Mouse (Mus musculus): ENCODE measurements around the gene St3gal4.

The St3gal4 gene

DNA sequence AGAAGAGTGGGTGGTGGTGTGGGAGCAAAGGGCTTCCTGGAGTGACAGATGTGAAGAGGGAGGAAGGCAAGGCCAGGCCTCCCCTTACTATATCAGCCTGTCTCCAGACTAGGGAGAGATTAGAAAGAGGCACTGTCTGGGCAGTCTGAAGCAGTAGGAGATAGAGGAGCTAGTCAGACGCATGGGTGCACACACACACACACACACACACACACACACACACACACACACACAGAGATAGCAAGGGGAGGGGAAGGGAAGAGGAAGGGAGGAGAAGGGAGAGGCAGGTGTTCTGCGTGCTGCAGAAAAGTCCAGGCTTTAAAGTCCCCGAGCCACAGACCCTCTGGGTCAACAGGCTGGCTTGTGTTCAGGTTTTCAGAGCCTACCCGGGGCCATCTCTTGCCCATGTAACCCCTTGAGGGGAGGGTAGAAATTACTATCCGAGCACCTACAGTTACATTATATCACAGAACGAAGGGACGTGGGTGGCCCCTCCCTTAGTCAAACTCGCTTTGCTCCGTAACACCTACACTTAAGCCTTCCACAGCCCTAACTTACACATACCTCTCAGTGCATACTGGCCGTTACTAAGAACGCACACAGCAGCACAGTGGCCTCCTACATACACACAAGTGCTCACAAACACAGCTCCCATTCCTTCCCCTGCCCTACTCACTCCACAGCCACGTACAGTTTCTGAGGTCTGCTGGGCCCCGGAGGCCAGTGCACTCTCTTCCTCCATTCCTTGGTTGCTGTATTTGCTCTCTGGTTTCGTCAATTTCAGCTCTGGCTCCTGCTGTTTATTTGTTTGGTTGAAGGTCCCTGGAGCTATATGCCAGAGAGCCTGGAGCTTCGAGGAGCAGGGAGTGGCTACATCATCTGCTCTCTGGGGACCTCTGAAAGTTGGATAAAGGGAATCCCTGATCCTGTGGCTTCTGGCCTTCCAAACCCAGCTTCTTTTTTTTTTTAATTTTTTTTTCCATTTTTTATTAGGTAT, 12.9 kb downstream of the St3gal4 start:
- no peak for DNase-seq (ENCODE audit: low read depth, low spot score)

DNA sequence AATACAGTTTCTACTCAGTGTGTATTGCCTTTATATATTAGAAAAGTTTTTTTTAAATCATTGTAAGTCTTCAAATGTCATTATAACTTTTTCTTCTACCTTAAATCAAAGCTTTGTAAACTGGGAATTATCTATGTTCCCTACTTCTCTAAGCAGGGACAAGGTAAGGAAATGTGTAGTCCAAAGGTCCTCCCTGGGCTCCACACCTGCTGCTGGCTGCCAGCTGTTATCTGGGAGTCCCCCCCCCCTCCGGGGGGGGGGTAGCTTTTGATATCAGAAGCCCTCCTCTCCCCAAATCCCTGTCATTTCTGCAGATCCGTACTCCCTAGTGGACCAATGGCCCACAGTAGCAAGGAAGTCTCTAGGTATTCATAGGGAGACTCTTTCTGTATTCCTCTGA, 13.6 kb downstream of the St3gal4 start:
- DNase-seq (ENCODE audit: low read depth, low spot score) = no peak

DNA sequence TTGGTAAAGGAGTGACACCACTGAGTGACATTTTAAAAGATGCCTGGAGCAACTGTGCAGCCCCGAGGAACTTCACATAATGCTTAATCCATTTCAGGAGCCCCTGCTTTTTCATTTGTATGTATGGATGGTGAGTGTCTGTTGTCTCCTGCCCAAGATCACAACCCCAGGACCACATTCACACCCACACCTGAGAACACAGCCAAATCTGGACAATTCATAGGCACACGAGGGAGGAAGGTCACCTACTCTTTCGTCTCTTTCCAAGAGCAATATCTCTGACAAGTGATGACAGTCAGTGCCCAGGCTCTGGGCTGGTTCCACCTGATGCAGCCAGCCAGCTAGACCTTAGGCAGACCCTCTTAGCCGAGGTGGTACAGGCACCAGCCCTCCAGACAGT, 14.4 kb downstream of the St3gal4 start:
- no peak for DNase-seq (ENCODE audit: low read depth, low spot score)

DNA sequence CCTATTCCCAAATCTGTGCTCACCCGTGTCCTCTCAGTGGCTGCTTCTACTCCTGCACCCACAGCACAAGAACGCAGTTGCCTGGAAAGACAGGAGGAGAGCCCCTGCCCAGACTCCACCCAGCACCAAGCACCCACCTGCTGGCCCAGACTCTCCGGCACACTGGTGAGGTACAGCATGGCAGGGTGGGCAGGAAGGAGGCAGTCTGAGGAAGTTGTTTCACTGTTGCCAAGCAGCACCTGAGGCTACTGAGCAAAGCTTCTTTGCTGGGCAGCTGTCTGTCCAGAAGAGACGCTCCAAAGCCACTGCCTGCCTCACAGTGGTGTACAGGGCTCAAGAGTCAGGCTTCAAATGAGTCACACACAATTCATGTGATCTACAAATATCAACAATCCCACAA, 20.3 kb downstream of the St3gal4 start:
- DNase-seq (ENCODE audit: low read depth, low spot score) = no peak

DNA sequence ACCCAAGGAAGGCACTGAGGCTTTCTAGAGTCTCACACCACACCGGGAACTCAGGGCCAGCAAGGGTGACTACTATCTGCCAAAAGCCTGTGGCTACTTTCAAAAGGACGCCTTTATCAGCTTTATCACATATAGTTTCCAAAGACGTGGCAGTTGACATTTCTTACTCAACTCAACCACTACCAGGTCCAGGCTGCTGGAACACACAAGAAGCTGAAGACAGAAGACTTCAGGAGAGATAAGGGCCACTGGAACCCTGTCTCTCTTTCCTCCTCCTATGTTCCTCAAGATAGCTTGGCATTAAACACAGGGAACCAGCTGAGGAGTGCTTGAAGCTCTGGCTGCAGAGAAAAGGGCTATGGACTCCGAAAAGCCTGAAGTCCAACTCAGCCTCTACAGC, 21.2 kb downstream of the St3gal4 start:
- no peak for DNase-seq (ENCODE audit: low read depth, low spot score)

DNA sequence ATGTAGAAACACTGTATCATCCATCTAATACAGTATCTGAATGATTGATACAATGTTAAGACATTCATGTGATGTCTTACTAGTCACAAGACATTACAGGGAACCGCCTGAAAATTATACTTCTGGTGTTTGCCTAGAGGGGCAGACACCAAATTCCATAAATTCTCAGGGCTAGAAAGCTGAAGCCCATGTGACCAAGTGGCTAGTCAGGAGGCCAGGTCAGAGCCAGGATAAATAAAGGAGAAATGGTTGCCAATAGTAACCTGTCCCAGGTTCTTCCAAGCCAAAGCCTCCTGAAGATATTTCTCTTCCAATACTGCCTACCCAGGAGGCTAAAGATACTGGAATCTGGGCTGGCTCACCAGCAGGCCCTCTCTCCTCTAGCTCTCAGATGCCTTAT, 23.3 kb downstream of the St3gal4 start:
- no peak for DNase-seq (ENCODE audit: low read depth, low spot score)

DNA sequence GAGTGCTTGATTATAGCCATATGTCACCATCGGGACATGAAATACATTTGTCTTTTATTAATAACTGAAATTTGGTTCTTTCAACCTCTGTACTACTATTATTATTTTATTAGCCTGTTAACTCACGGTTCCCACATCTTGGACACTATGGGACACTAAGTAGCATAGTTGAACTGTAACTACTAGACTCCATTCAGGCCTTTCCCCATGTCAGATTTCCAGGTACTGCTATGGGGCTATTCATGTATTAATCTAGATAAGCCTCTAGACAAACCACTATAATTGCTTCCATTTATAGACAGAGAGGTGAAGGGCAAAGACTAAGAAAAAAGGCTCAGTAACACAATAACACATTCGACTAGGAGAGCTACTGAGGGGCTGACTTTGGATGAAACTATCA, 25.7 kb downstream of the St3gal4 start:
- no peak for DNase-seq (ENCODE audit: low read depth, low spot score)

DNA sequence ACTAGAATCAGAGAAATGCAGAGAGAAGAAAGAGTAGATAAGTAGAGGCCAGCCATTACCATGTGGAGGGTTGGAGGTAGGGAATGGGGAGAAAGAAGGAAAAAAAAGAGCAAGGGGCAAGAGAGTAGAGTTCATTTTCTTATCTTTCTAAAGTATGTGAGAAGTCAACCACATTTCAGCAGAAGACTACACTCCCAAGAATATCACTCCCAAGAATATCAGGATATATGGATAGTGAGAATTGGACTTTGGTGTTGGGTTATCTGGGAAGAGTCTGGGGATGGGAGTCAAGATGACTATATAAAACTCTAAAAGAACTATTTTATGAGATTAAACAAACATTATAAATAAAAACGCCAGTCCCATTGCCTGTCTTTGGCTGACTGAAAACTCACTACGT, 26.2 kb downstream of the St3gal4 start:
- DNase-seq (ENCODE audit: low read depth, low spot score) = no peak

DNA sequence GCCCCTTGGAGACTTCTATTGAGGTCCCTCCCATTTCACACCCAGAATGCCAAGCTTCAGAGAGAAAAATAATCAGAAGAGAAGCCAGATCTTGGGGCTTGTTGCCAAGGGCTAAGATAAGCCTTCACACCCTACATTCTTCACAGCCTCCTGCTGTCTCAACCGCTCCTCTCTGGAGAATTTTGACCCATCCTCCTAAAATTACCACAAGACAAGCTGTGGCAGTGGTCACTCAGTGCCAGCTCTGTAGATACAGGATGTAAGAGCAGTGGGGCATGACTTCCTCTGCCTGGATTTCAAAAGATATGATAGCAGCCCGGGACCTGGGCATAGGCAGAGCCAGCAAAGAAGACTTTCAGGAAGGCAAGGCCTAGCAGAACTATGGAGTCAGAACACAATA, 57.6 kb downstream of the St3gal4 start:
- no peak for DNase-seq (ENCODE audit: low read depth, low spot score)

DNA sequence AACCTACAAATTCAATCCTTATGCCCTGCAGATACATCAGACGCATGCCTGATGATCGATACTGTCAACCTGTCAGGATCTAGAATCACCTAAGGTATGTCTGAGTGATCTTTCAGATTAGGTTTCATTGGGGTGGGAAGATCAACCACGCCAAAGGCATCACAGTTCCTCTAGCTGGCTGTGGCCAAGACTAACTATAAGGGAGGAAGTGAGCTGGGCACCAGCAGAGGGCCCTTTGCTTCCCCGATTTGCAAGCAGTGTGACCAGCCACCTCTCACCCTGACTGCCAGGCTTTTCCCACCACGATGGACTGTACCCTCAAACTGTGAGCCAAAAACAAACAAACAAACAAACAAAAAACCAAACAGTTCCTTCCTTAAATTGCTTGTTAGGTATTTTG, 59.2 kb downstream of the St3gal4 start:
- no peak for DNase-seq (ENCODE audit: low read depth, low spot score)

DNA sequence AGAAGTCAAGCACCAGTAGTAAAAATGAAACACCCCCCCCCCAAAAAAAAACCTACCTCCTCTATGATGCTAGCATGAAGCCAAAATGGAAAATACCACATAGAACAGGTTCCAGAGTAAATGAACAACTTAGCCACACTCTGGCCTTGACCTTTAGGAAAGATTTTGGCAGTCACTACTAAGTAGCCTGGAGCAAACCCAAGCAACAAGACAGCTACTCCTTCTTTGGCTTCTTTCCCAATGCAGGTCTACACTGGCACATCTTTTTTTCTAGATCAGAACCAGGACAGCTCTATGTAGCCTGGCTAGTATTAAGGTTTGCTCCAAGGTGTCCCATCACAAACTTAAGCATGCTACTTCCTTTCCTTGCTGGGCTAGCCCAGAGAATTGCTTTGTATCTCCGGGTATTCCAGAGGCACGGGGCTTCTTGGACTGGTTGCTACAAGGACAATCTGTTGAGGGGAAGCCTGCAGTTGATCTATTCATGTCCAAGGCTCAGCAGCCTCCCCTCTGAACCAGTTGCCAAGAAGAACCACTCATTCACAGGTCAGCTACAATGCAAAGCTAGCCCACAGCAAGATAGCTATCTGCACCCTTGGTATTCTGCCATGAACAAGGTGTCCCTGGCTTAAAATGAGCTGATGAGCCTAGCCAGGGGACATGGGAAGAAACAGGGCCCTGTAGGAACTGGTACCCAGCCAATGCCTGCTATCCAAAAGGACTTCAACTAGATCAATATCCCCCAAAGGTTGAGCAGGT, 60.3 kb downstream of the St3gal4 start:
- no peak for DNase-seq (ENCODE audit: low read depth, low spot score)

DNA sequence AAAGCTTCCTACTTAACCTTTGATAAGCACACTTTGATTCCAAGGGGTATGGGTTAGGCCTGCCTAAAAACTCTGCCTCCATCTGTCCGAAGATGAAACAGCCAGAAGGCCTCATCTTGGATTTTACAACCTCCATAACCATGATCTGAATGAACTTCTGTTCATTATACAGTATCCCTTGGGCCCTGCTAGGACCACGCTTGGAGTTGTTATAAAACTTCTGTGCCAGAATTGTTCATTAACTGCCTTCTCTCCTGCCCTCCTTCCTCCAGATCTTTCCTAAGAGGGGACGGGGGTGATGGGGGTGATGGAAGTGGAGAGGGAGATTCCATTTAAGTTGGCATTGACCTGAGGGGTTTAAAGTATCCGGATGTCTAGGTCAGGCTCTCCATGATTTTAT, 60.9 kb downstream of the St3gal4 start:
- no peak for DNase-seq (ENCODE audit: low read depth, low spot score)

DNA sequence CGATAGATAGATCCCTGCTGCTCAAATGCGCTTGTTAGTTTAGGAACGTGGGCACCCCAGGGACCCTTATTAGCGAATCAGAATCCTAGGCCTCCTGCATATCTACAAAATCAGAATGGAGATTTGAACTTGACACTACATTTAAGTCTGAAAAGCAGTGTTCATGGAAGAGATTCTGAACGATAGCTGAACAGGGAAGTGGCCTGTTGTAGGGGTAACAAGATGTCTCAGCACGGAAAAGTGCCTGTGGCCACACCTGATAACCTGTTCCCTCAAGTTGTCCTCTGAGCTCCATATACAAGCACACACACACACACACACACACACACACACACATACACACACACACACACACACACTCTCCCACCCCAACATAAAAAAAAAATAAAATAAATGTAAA, 61.4 kb downstream of the St3gal4 start:
- no peak for DNase-seq (ENCODE audit: low read depth, low spot score)

DNA sequence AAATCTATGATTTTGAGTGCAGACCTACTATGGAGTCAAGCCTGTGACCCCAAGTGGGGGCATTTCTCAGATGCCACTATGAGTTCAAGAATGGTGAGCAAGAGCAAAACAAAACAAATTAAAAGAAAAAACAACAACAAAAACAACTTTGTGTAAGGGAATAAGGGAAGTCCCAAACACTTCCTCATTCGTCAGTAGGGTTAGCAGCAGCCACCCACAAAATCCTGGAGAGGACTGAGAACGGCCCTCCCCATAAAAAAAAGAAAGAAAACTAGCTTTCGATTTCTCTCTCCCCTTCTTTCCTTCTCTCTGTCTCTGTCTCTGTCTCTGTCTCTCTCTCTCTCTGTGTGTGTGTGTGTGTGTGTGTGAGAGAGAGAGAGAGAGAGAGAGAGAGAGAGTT, 62.5 kb downstream of the St3gal4 start:
- DNase-seq (ENCODE audit: low read depth, low spot score) = no peak

DNA sequence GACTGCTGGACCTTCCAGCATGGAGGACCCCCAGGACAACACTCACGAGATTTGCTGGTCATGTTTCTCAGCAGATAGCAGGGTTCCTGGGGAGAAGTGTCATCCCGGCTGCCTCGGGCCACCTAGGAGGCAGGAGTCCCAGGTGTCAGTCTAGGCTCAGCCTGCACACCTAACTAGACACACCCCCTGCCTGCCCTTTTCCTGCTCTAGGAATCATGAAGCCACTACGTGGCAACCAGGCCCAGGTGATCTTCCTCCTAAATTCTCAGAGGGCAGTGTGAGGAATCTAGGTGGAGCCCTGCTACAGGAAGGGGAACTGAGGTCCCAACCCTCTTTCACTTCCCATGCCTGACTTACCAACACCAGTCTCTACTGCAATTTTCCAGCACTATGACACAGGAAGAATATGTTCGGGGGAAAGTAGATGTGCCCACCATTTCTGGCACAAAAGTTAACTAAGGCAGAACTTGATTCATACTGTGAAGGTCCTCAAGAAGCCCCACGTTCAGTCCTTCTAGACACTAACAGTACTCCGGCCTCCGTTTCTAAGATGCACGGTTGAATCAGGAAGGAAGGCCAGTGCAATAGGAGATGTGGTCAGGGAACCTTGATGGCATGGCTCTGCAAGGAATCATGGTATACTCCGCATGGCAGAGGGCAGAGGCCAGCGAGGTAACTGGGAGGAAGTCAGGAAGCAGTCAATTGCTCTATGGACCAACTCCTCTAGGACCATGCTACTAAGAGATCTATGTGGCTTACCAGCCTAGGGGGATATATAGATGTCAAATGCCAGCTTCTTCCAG, 63.3 kb downstream of the St3gal4 start:
- DNase-seq (ENCODE audit: low read depth, low spot score) = no peak

DNA sequence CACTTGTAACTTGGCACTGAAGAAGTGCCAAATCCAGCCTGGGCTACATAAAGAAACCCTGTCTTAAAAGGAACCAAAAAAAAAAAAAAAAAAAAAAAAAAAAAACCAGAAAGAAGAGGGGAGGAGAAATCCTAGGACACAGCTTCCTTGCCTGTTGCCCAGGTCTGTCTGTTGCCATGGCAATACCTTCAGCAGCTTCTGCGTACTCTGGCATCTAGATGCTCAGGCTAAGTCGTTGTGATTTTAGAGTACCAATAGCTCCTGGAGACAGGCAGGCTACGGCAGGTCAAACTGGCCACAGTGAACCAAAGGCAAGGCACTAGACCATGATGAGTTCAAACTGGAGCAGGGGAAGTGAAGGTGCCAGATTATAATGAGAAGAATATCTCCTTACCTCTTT, 65.4 kb downstream of the St3gal4 start:
- DNase-seq (ENCODE audit: low read depth, low spot score) = no peak

DNA sequence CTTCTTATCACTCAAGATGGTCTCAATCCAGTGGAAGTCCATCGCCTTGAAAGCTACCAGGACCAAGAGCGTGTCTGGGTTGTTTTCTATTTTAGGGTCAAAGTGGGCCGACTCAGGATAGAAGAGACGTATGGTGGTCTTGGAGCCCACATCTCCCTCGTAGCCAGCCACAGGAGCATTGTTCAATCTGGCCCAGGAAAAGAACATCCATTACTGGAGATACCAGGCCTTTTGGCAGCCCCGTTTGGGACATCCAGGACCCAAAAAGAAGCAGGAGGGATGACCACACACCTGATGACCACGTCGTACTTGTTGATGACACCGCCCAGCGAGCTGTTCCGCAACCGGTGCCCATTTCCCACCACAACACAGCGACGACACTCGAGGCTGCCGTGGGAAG, 66.0 kb downstream of the St3gal4 start:
- no peak for DNase-seq (ENCODE audit: low read depth, low spot score)

DNA sequence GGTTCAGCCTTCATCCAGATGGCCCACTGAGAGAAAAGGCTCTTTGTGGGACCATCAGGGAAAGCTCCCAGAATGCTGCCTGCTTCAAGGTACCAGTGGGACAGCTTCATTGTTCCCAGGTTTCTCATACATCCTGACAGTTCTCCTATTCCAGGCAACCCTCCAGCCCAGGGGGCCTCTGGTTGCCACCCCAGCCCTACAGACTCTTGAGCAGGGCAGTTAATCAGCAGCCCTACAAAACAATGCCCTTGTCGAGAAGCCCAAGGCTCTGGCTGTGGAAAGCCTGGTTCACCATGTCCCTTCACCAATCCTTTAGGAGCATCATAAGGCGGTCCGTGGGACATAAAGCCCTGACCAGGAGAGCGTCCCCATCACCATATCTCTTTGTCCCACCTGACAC, 66.4 kb downstream of the St3gal4 start:
- DNase-seq (ENCODE audit: low read depth, low spot score) = no peak

DNA sequence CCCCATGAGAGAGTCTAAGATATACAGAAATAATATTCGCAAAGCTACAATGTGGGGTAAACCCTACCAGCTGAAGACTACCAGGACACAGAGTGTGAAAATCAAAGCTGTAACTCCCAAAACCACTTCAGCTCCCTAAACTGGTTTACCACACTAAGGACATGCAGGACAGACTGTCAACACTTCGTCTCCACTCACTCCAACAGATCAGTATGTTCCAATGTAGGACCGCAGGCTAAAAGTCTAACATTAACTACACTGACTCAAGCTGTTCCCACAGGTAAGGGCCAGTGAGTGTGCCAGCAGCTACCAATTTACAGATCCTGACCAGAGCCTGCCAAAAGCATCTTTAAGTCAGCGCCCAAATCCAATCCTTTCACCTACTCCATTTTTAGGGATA, 67.4 kb downstream of the St3gal4 start:
- DNase-seq (ENCODE audit: low read depth, low spot score) = no peak

DNA sequence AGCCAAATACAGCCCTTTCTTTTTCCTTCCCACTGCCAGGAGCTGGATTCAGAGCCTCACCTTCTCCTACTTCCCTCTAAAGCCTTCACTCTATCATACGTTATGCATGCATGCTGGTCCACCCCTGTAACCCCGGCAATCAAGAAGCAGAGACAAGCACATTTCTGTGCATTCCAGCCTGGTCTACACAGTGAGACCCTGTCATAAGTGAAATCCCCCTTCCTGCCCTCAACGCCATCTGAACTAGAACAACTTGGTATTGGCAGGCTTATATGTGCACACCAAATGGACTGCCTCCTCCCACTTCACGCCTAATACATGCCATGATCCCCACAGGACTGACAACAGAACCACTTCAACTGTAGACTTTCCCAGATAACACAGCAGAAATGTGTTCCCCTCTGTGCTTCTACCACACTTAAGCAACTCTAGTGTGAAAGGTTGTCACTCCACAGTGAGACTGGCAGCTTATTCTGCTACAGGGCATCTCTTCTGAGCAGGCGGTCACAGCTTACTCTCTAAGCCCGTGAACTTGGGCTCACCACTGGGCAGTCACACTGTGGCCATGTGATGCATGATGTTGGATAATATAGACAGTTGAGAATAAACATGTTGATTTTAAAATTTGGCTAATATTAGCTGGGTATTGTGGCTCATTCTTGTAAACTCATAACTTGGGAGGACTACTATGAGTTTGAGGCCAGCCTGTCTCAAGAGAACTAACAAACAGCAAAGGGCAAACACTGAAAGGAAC, 68.2 kb downstream of the St3gal4 start:
- DNase-seq (ENCODE audit: low read depth, low spot score) = no peak

DNA sequence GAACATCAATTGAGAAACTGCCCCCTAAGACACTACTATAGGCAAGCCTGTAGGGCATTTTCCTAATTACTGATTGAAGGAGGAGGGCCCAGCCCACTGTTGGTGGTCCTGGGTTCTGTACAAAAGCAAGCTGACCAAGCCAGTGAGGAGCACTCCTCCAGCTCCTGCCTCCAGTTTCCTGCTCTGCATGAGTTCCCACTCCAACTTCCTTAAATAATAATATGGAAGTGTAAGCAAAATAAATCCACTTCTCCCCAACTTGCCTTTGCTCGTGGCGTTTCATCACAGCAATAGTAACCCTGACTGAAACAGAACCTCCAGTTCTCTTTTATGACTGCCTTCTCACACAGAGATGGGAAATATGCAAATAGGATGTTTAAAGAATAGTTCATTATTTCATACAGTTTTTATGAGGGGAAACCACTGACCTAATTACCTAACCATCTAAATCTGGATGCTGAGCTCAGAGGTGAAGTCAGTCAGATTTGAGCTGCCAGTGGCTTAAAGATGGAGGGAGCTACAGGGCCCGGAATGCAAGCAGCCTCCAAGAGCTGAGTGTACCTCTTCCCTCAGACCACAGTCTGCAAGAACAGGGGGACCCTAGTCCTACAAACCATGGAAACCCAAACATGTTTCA, 69.1 kb downstream of the St3gal4 start:
- DNase-seq (ENCODE audit: low read depth, low spot score) = no peak

Measured in mesoderm, embryonic 11.5 days (tissue).